Mouse (Mus musculus) MEL (cell line): ENCODE results near the gene Stmn1. TPM values are rescaled to one million over a fixed set of nuclear protein-coding genes. Genes with fewer than 3 reads are reported as not detected.

Source experiments
- DNase-seq: peaks from one replicate; pipeline ENCODE4 v3.0.0; 2011; ENCODE audit warnings: low read depth, low spot score
- H3K27ac ChIP-seq: 2 replicates; pipeline ENCODE4 v1.5.1; 2012; ENCODE audit warnings: low read depth, mild to moderate bottlenecking, control low read depth, low read length, moderate library complexity; ENCODE audit not compliant: control insufficient read depth
- H3K27me3 ChIP-seq, 2 experiments: fragments of 150-350 bp in 1 of 2; sonication (generic) in 1 of 2; 2 replicates each; pipeline ENCODE4 v1.6.1; 2012; ENCODE audit warnings: low read length in 2 of 2, mild to moderate bottlenecking in 2 of 2, improper control_type of control experiment in 1 of 2, moderate library complexity in 1 of 2; ENCODE audit not compliant: insufficient read depth in 2 of 2, control insufficient read depth in 1 of 2
- H3K36me3 ChIP-seq, 2 experiments: 2 replicates each; pipeline ENCODE4 v1.6.1; 2012 to 2014; ENCODE audit warnings: low read length in 2 of 2, improper control_type of control experiment in 1 of 2, inconsistent platforms in 1 of 2, mild to moderate bottlenecking in 1 of 2; ENCODE audit not compliant: insufficient read depth in 2 of 2, control insufficient read depth in 1 of 2
- H3K4me1 ChIP-seq, 2 experiments: fragments of 150-350 bp in 1 of 2; sonication (generic) in 1 of 2; 2 replicates each; pipeline ENCODE4 v1.6.1; 2012; ENCODE audit warnings: low read length in 2 of 2, improper control_type of control experiment in 1 of 2, mild to moderate bottlenecking in 1 of 2; ENCODE audit not compliant: insufficient read depth in 2 of 2, control insufficient read depth in 1 of 2
- H3K4me3 ChIP-seq, 2 experiments: fragments of 150-350 bp in 1 of 2; sonication (generic) in 1 of 2; 2 replicates each; pipeline ENCODE4 v1.5.1; 2012; ENCODE audit warnings: low read depth in 2 of 2, low read length in 2 of 2, mild to moderate bottlenecking in 2 of 2, moderate library complexity in 2 of 2, control low read depth in 1 of 2, improper control_type of control experiment in 1 of 2; ENCODE audit not compliant: control insufficient read depth in 1 of 2, insufficient read depth in 1 of 2
- H3K79me2 ChIP-seq: 2 replicates; pipeline ENCODE4 v1.6.1; 2012; ENCODE audit warnings: mild to moderate bottlenecking, low read length, moderate library complexity; ENCODE audit not compliant: control insufficient read depth, poor library complexity, insufficient read depth
- H3K9ac ChIP-seq: 2 replicates; pipeline ENCODE4 v1.6.1; 2012; ENCODE audit warnings: low read depth, mild to moderate bottlenecking, control low read depth, low read length, moderate library complexity; ENCODE audit not compliant: control insufficient read depth, poor library complexity, severe bottlenecking
- H3K9me3 ChIP-seq: fragments of 150-350 bp; sonication (generic); replicated peaks from 2 replicates; pipeline ENCODE4 v1.6.1; 2012; ENCODE audit warnings: mild to moderate bottlenecking, low read length, improper control_type of control experiment, moderate library complexity; ENCODE audit not compliant: insufficient read depth
- CHD2 ChIP-seq: IDR thresholded peaks from 2 replicates; pipeline ENCODE4 v1.6.1; 2011; ENCODE audit warnings: low read length, improper control_type of control experiment
- JUND ChIP-seq: IDR thresholded peaks from 2 replicates; pipeline ENCODE4 v1.6.1; 2011; ENCODE audit warnings: low read depth, mild to moderate bottlenecking, improper control_type of control experiment, low read length
- MEF2A ChIP-seq: IDR thresholded peaks from 2 replicates; pipeline ENCODE4 v1.6.1; 2014; ENCODE audit warnings: low read depth, mild to moderate bottlenecking, inconsistent platforms, low read length, improper control_type of control experiment; ENCODE audit not compliant: poor library complexity, insufficient replicate concordance, severe bottlenecking; ENCODE audit errors: extremely low read depth
- NELFE ChIP-seq: IDR thresholded peaks from 2 replicates; pipeline ENCODE4 v1.6.1; 2011; ENCODE audit warnings: low read depth, low read length, improper control_type of control experiment
- NRF1 ChIP-seq: IDR thresholded peaks from 2 replicates; pipeline ENCODE4 v1.6.1; 2014; ENCODE audit warnings: low read depth, mild to moderate bottlenecking, inconsistent platforms, low read length, improper control_type of control experiment, moderate library complexity; ENCODE audit not compliant: poor library complexity, insufficient read depth, severe bottlenecking
- POLR2AphosphoS2 ChIP-seq: IDR thresholded peaks from 2 replicates; pipeline ENCODE4 v1.6.1; 2011; ENCODE audit warnings: low read length, improper control_type of control experiment
- POLR2AphosphoS5 ChIP-seq: IDR thresholded peaks from 2 replicates; pipeline ENCODE4 v1.6.1; 2012; ENCODE audit warnings: low read depth, borderline replicate concordance, mild to moderate bottlenecking, inconsistent platforms, low read length, moderate library complexity, mixed read lengths
- SIN3A ChIP-seq: IDR thresholded peaks from 2 replicates; pipeline ENCODE4 v1.6.1; 2012; ENCODE audit warnings: low read length, improper control_type of control experiment, inconsistent platforms
- SMC3 ChIP-seq: IDR thresholded peaks from 2 replicates; pipeline ENCODE4 v1.6.1; 2011; ENCODE audit warnings: low read depth, low read length, improper control_type of control experiment
- TBP ChIP-seq: IDR thresholded peaks from 2 replicates; pipeline ENCODE4 v1.8.0; 2011; ENCODE audit warnings: low read depth, low read length, improper control_type of control experiment
- UBTF ChIP-seq: IDR thresholded peaks from 2 replicates; pipeline ENCODE4 v1.6.1; 2012; ENCODE audit warnings: low read depth, mild to moderate bottlenecking, inconsistent platforms, low read length, improper control_type of control experiment, moderate library complexity, borderline replicate concordance; ENCODE audit not compliant: insufficient read depth
- ZC3H11A ChIP-seq: IDR thresholded peaks from 2 replicates; pipeline ENCODE4 v1.6.1; 2012; ENCODE audit warnings: low read depth, mild to moderate bottlenecking, inconsistent platforms, low read length, improper control_type of control experiment
- polyA plus RNA-seq, 2 experiments: library from polyadenylated mRNA; stranded (reverse) in 1 of 2; unstranded in 1 of 2; fragments of >175 nt in 1 of 2; fragments of >200 nt in 1 of 2; gene quantifications; 2 replicates each; pipeline versions ENCODE4 v1.2.1 to v1.2.4; 2012; ENCODE audit warnings: low replicate concordance in 2 of 2, low read depth in 1 of 2; ENCODE audit not compliant: insufficient read length in 2 of 2, insufficient read depth in 1 of 2, missing spikeins in 1 of 2
- total RNA-seq: library from RNA; depleted of rRNA; stranded (reverse); fragments of 300-350 nt; gene quantifications from 2 replicates; pipeline ENCODE4 v1.2.3, GENCODE M21; 2012

Stmn1 gene
- total and polyA plus RNA-seq, 3 experiments: 214 to 350 TPM; not detected in 1

DNA sequence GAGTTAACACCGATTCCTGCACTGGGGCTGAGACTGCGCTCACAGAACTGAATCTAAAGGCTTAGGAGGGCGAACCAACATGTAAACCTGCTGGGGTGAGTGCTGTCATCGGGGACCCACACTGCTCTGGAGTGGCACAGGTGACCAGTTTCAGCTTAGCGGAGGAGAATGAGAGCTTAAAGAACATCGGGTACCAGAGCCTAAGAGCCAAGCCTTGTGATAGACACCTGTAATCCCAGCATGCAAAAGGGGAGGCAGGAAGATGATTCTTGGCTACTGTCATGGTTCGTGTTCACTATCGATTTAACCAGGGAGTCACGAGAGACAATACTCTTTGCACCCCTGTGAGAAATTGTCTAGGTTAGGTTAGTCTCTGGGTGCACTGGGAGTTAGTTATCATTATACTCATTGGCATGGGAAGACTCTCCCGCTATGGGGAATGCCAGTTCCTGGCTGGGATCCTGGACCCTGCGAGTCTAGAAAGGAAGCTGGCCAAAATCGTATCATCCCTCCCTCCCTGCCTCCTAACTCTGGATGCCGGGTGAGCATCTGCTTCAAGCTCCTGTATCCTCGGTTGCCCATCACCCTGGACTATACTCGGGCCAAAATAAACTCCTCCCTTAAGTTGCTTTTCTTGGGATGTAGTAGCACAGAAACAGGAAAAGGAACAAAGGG is 35.3 kb upstream of the Stmn1 start:
- Histone ChIP-seq H3K9me3 (no peaks in the 10 kb centered on the region), H3K4me3 (no peak overlapping the region), H3K4me1 (no peaks in the 10 kb centered on the region; a peak in 1 of 4 replicates), H3K79me2 (no peaks in the 10 kb centered on the region), H3K9ac (no peak overlapping the region), H3K27me3 (no peaks in the 10 kb centered on the region), H3K27ac (no peak overlapping the region), H3K36me3 (no peaks in the 10 kb centered on the region)
- no peak for TF ChIP-seq POLR2AphosphoS2
- TF ChIP-seq SMC3: no peak
- no peak for TF ChIP-seq NRF1
- TF ChIP-seq UBTF: no peak
- no peak for TF ChIP-seq TBP
- no peak for TF ChIP-seq ZC3H11A
- no peak for TF ChIP-seq NELFE
- no peak for TF ChIP-seq SIN3A
- no peak for TF ChIP-seq POLR2AphosphoS5
- no peak for DNase-seq

DNA sequence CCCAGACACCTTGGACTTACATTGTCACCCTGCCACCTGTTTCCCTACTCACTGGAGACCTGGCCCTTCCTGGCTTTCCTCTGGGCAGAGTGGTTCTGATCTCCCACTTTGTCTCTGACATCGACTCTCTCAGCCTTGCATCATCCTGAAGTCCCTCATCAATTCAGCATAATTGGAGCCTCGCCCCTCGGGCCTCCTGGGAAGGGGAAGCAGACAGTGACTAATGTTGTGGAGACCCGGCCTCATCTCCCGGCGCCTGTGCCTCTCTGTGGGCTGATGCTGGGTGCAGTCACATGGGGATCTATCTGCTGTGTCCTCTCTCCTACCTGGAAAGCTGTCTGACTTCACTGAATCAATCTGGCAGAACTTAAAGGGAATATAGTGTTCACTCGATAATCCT is 31.9 kb upstream of the Stmn1 start:
- no peak for TF ChIP-seq CHD2
- TF ChIP-seq JUND: no peak
- Histone ChIP-seq H3K27me3 (no peaks in the 10 kb centered on the region), H3K4me3 (no peak overlapping the region), H3K4me1 (peaks cover 0 to 18% of the 10 kb centered on the region in 2 experiments; a peak in 3 of 4 replicates), H3K36me3 (peaks cover 0 to 13% of the 10 kb centered on the region in 2 experiments; a peak in 2 of 4 replicates), H3K79me2 (no peaks in the 10 kb centered on the region), H3K9me3 (no peaks in the 10 kb centered on the region), H3K9ac (no peak overlapping the region), H3K27ac (no peak overlapping the region)
- DNase-seq: no peak

DNA sequence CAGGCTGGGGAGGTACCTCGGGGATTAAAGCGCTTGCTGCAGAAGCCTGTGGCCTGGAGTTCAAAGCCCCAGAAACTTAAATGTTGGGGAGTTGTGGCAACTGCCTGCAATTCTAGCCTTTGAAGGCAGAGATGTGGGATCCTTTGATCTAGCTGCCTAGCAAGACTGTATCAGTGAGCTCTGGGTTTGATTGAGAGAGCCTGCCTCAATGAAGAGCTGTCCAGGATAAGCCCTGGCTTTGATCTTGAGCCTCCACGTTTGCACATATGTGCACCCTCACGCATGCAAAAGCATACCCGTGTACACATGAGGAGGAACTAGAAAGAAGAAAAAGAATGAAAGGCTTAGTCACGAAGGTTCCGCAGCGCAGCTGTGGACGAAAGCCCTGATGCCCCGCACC is 31.5 kb upstream of the Stmn1 start:
- Histone ChIP-seq H3K27me3 (no peaks in the 10 kb centered on the region), H3K36me3 (peaks cover 0 to 13% of the 10 kb centered on the region in 2 experiments; a peak in 2 of 4 replicates), H3K9ac (no peak overlapping the region), H3K9me3 (no peaks in the 10 kb centered on the region), H3K27ac (no peak overlapping the region), H3K79me2 (no peaks in the 10 kb centered on the region), H3K4me3 (no peak overlapping the region), H3K4me1 (peaks cover 0 to 18% of the 10 kb centered on the region in 2 experiments; a peak in 3 of 4 replicates)
- TF ChIP-seq JUND: no peak
- no peak for TF ChIP-seq TBP
- TF ChIP-seq MEF2A: no peak
- no peak for DNase-seq
